23 mouse cellular contexts compared by ENCODE assay signal in the genomic region with DNA sequence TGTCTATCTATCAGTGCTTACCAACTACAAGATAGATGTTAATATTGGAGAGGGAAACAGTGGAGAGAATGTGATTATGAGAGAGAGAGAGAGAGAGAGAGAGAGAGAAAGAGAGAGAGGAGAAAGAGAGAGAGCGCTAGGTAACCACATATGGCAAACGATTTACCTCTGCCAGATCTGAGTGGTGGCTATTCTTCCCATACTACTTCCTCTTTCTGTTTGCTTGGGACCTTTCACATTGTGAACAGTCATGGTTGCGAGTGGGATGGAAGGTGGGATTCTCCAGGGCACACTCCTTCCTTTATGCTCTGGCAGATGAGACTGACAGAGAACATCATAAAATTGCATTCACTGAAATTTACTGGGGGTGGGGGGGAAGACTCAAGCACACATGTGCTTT. TPM values are rescaled to one million over a fixed set of nuclear protein-coding genes. Genes with fewer than 3 reads are reported as not detected.
"Had no signal": no experiment of that assay in that cellular context is flagged by ENCODE, and none has a peak within 500 bp of the region (broad histone marks: within the 10 kb centered on the region; RNA-seq: fewer than 3 reads in every experiment).

No protein-coding gene starts in this region.

- DNase-seq: lung, adult 18-20 months; lung, embryonic 14.5 days; lung, postnatal 14 days; lung, postnatal 36 days; retina, postnatal 1 day; right cerebral cortex, adult 18-20 months; right cerebral cortex, postnatal 25 days; right cerebral cortex, postnatal 4 days; spleen, adult 18-20 months; thymus, adult 18-20 months; thymus, postnatal 14 days; thymus, postnatal 36 days had no signal

- H3K4me1 ChIP-seq: megakaryocyte, embryonic 14.5 days had no signal

- H3K9ac ChIP-seq: lung, embryonic 14.5 days; midbrain, embryonic 13.5 days; midbrain, embryonic 15.5 days; neural tube, embryonic 12.5 days had no signal

- ATAC-seq: midbrain, embryonic 13.5 days; midbrain, embryonic 15.5 days had no signal

- H3K27me3 ChIP-seq: megakaryocyte, embryonic 14.5 days; midbrain, embryonic 13.5 days; midbrain, embryonic 15.5 days; neural tube, embryonic 12.5 days had no signal

- H3K27ac ChIP-seq: macrophage; midbrain, embryonic 15.5 days; neural tube, embryonic 12.5 days had no signal

- H3K9me3 ChIP-seq: megakaryocyte, embryonic 14.5 days; midbrain, embryonic 13.5 days; midbrain, embryonic 15.5 days; neural tube, embryonic 12.5 days had no signal

- H3K36me3 ChIP-seq: midbrain, embryonic 13.5 days; midbrain, embryonic 15.5 days; neural tube, embryonic 12.5 days had no signal

- H3K4me3 ChIP-seq: megakaryocyte, embryonic 14.5 days; midbrain, embryonic 13.5 days; midbrain, embryonic 15.5 days; neural tube, embryonic 12.5 days had no signal

- H3K4me2 ChIP-seq: lung, embryonic 14.5 days; midbrain, embryonic 11.5 days; midbrain, embryonic 13.5 days; midbrain, embryonic 15.5 days; neural tube, embryonic 12.5 days had no signal

RNA-seq across cellular contexts. Expression of gene Ifnk, which starts 34.7 kb away (rescaled TPM):
- total RNA-seq: midbrain, postnatal 0 days; monocyte, adult 5-6 weeks had no signal
- polyA plus RNA-seq: lung, embryonic 16.5 days; macrophage; midbrain, embryonic 13.5 days; midbrain, embryonic 15.5 days; midbrain, postnatal 0 days; neural tube, embryonic 12.5 days; neural tube, embryonic 14.5 days; small intestine, adult 2 months had no signal
